Mouse (Mus musculus) ES-Bruce4 (cell line): ENCODE measurements around the gene Zbtb20. TPM values are rescaled to one million over a fixed set of nuclear protein-coding genes. Genes with fewer than 3 reads are reported as not detected.
A peak's percentile ranks its signal among the peaks of the same experiment; 100 is the strongest.

Experiments
- H3K27ac ChIP-seq: 2 replicates; pipeline ENCODE4 v1.5.1; 2012; ENCODE audit warnings: low read length, inconsistent platforms; ENCODE audit not compliant: insufficient read depth
- H3K27me3 ChIP-seq: 2 replicates; pipeline ENCODE4 v1.6.1; 2012; ENCODE audit warnings: mild to moderate bottlenecking, low read length, inconsistent platforms; ENCODE audit not compliant: control insufficient read depth, poor library complexity, insufficient read depth, severe bottlenecking
- H3K36me3 ChIP-seq: 2 replicates; pipeline ENCODE4 v1.6.1; 2012; ENCODE audit warnings: inconsistent platforms, mild to moderate bottlenecking, low read length, moderate library complexity; ENCODE audit not compliant: control insufficient read depth, poor library complexity, insufficient read depth, severe bottlenecking
- H3K4me1 ChIP-seq: one replicate; pipeline ENCODE4 v1.8.1; 2011; ENCODE audit warnings: low read length; ENCODE audit not compliant: control insufficient read depth, insufficient read depth
- H3K4me3 ChIP-seq: 2 replicates; pipeline ENCODE4 v1.5.1; 2011; ENCODE audit warnings: low read depth, mild to moderate bottlenecking, low read length
- H3K9ac ChIP-seq: 2 replicates; pipeline ENCODE4 v1.6.1; 2012; ENCODE audit warnings: low read depth, mild to moderate bottlenecking, inconsistent platforms; ENCODE audit not compliant: poor library complexity, severe bottlenecking
- H3K9me3 ChIP-seq: replicated peaks from 2 replicates; pipeline ENCODE4 v1.6.1; 2012; ENCODE audit warnings: mild to moderate bottlenecking, low read length, inconsistent platforms; ENCODE audit not compliant: control insufficient read depth, poor library complexity, insufficient read depth, severe bottlenecking
- CTCF ChIP-seq: IDR thresholded peaks from one replicate; pipeline ENCODE4 v1.8.1; 2011; ENCODE audit warnings: low read depth, low read length
- EP300 ChIP-seq: IDR thresholded peaks from 2 replicates; pipeline ENCODE4 v1.6.1; 2011; ENCODE audit warnings: low read depth, low read length; ENCODE audit not compliant: insufficient read depth
- POLR2A ChIP-seq: IDR thresholded peaks from one replicate; pipeline ENCODE4 v1.8.1; 2011; ENCODE audit warnings: low read length; ENCODE audit not compliant: insufficient read depth
- polyA plus RNA-seq: library from polyadenylated mRNA; stranded (reverse); fragments of >200 nt; gene quantifications from 2 replicates; pipeline ENCODE4 v1.2.4, GENCODE M21; 2011; ENCODE audit warnings: low read depth; ENCODE audit not compliant: missing spikeins, insufficient read depth, insufficient read length

Zbtb20 gene
- polyA plus RNA-seq, 1 experiment, result 9.9 TPM

DNA sequence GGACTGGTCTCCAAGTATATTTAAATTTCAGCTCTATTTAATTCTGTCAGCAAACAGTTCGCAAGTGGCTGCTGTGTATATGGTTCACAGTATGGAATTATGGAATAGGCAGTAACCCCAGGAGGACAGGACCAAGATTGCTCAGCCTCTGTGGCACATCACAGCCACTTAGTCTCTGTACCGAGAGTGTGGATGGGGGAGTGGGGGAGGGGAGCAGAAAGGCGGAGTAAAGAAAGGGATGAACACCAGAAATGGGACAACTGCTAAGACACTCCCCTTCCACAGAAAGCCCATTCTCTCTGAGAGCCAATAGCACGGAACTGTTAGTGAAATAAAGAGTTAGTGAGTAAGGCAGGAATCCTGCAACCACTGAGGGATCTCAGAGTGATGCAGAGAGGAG lies 699.4 kb downstream of the Zbtb20 start:
- H3K4me1 ChIP-seq, result peaks cover 8% of the 10 kb centered on the region
- H3K9me3 ChIP-seq, result no peaks in the 10 kb centered on the region
- H3K27me3 ChIP-seq, result no peaks in the 10 kb centered on the region
- no peaks in the 10 kb centered on the region for H3K36me3 ChIP-seq
- TF ChIP-seq CTCF (no peak), EP300 (no peak), POLR2A (no peak)
- peak overlapping the region; percentile 19; the same call in 1 of the 2 replicates for H3K27ac ChIP-seq
- no peak overlapping the region for H3K4me3 ChIP-seq
- H3K9ac ChIP-seq, result no peak overlapping the region

DNA sequence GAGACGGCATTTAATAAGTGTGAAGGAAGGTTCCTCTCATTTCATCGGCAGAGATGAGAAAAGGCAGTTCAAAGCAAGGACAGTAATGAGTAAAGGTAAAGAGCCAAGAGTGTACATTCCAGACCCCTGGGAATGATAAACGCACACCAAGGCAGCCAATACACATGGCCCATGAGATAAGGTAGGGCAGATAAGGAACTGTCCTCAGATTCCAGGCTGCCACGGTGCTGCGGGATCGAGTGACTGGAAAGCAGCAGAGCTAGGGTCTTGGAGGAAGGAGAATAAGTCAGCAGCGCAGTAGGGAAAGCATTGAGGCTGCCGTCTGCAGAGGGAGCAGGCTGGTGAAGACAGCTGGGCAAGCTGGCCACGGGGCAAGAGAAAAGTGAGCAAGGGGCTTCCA lies 699.8 kb downstream of the Zbtb20 start:
- peak overlapping the region; percentile 19; the same call in 1 of the 2 replicates for H3K27ac ChIP-seq

DNA sequence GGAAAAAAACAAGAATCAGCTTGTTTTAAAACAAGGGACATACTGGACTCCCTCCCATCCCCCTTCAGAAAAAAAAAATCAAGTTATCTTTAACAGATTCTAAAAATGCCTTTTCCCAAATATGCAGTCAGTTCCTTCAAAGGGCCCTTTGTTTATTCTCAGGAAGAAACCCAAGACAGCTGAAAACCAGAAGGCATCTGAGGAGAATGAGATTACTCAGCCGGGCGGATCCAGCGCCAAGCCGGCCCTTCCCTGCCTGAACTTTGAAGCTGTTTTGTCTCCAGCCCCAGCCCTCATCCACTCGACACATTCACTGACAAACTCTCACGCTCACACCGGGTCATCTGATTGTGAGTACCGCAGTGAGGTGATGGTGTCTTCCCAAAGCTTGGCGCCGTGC lies 701.7 kb downstream of the Zbtb20 start:
- H3K27ac ChIP-seq, result no peak overlapping the region
- H3K9ac ChIP-seq, result no peak overlapping the region
- no peak for TF ChIP-seq CTCF
- no peak for TF ChIP-seq EP300
- no peak for TF ChIP-seq POLR2A
- H3K9me3 ChIP-seq, result no peaks in the 10 kb centered on the region
- H3K4me1 ChIP-seq, result peaks cover 8% of the 10 kb centered on the region
- no peaks in the 10 kb centered on the region for H3K36me3 ChIP-seq
- H3K4me3 ChIP-seq, result no peak overlapping the region
- H3K27me3 ChIP-seq, result no peaks in the 10 kb centered on the region

More for the DNA sequence above, 699.8 kb downstream of the Zbtb20 start:
- Histone ChIP-seq H3K4me3 (no peak overlapping the region), H3K27me3 (no peaks in the 10 kb centered on the region), H3K4me1 (peaks cover 8% of the 10 kb centered on the region), H3K9me3 (no peaks in the 10 kb centered on the region), H3K36me3 (no peaks in the 10 kb centered on the region), H3K9ac (no peak overlapping the region)
- TF ChIP-seq CTCF, result no peak
- no peak for TF ChIP-seq EP300
- no peak for TF ChIP-seq POLR2A

DNA sequence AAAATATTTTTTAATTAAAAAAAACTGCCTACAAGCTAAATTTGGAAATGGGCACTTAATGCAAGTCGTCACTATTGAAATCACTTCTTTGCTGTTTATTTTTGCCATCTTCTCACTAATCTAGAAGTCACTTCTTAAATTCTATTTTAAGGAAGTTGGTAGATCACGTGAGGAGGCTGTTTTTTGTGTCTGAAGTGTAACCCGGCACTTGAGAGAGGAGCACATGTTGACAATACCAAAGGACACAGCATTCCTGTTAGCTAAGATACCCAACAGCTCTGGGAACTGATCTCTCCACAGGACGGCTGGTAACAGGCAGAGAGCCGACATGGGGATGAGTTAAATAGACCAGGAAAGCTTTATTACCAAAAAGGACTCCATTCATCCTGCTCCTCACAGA lies 702.7 kb downstream of the Zbtb20 start:
- peaks cover 8% of the 10 kb centered on the region for H3K4me1 ChIP-seq
- H3K27ac ChIP-seq, result no peak overlapping the region
- no peaks in the 10 kb centered on the region for H3K36me3 ChIP-seq
- H3K27me3 ChIP-seq, result no peaks in the 10 kb centered on the region
- H3K4me3 ChIP-seq, result no peak overlapping the region
- TF ChIP-seq CTCF (no peak), POLR2A (no peak), EP300 (no peak)
- no peak overlapping the region for H3K9ac ChIP-seq
- no peaks in the 10 kb centered on the region for H3K9me3 ChIP-seq

DNA sequence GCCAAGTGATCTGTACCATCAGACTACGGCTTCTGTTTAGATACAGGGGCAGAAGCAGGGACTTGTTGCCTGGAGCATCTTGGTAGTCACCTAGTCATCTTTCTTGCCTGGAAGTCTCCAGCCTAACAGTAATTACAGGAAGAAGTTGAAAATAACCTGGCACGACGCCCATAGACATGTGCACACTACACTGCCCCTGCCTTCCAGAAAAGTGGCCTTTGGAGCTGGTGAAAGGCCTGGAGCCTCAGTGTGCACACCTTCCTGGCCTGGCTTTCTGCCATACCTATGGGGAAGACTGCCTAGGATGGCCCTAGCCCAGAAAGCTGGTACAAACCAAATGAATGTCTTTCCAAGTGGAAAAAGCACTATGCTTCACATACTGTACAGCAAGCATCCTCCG lies 703.4 kb downstream of the Zbtb20 start:
- peaks cover 8% of the 10 kb centered on the region for H3K4me1 ChIP-seq
- no peak overlapping the region for H3K9ac ChIP-seq
- H3K9me3 ChIP-seq, result no peaks in the 10 kb centered on the region
- H3K27me3 ChIP-seq, result no peaks in the 10 kb centered on the region
- TF ChIP-seq EP300, result no peak
- no peak for TF ChIP-seq CTCF
- no peak for TF ChIP-seq POLR2A
- H3K4me3 ChIP-seq, result no peak overlapping the region
- no peak overlapping the region for H3K27ac ChIP-seq
- no peaks in the 10 kb centered on the region for H3K36me3 ChIP-seq

DNA sequence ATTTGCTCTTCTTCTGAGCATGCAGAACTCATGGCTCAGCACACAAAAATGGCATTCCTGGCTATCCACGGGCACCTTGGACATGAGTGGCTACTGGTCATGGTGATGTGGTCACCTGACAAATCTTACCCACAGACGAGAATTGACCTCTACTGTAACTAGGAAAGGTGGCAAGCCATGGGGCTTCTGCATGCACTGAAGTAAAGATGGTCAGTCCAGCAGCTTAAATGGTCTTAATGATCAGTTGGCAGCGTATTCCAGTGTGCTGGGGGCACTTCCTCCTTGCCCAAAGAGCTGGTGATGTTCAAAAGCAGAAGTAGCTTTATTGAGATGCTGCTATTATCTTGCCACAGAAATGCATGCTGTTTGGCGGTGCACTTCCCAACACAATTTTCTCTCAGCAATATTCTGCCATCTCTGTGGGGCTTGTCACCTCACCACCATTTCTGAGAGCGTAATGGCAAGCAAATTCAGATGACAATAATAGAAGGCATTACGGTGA lies 704.7 kb downstream of the Zbtb20 start:
- no peak overlapping the region for H3K27ac ChIP-seq
- no peaks in the 10 kb centered on the region for H3K36me3 ChIP-seq
- no peaks in the 10 kb centered on the region for H3K27me3 ChIP-seq
- no peak overlapping the region for H3K9ac ChIP-seq
- no peaks in the 10 kb centered on the region for H3K9me3 ChIP-seq
- no peak overlapping the region for H3K4me3 ChIP-seq
- TF ChIP-seq EP300, result no peak
- no peak for TF ChIP-seq POLR2A
- TF ChIP-seq CTCF, result no peak
- no peaks in the 10 kb centered on the region for H3K4me1 ChIP-seq
